Mouse (Mus musculus) megakaryocyte-erythroid progenitor cell, adult 5 weeks (primary cell): ENCODE data around the gene Yju2. TPM values are rescaled to one million over a fixed set of nuclear protein-coding genes. Genes with fewer than 3 reads are reported as not detected.

ENCODE experiments used
- polyA plus RNA-seq: library from polyadenylated mRNA; stranded (reverse); fragments of >175 nt; gene quantifications from 2 replicates; pipeline ENCODE4 v1.2.3, GENCODE M21; 2012

Gene Yju2
- 33.2 and 44.4 TPM in 2 replicates for polyA plus RNA-seq

GRCm38 (mm10) chr17:55958918-55959728 is at the start of gene Yju2:
Yju2 (plus strand) TSS chr17:55959099.

GRCm38 (mm10) chr17:55949400-55949799 is 9.5 kb upstream of the Yju2 start, which contains the start of gene Zfp119b:
Zfp119b (minus strand) TSS chr17:55949500.

GRCm38 (mm10) chr17:55952447-55953027 is 6.4 kb upstream of the Yju2 start, which contains the start of gene Ebi3:
Ebi3 (plus strand) TSS chr17:55952640.

GRCm38 (mm10) chr17:55969966-55970891 is 11.3 kb downstream of the Yju2 start, which contains the start of gene Shd:
Shd (plus strand) TSS chr17:55970467.

GRCm38 (mm10) chr17:55986030-55986961 is 27.4 kb downstream of the Yju2 start, which contains the start of gene Fsd1:
Fsd1 (plus strand) TSS chr17:55986509.

GRCm38 (mm10) chr17:56005415-56006061 is 46.6 kb downstream of the Yju2 start, which contains the start of the genes Stap2 and Mpnd:
Stap2 (minus strand) TSS chr17:56005584.
Mpnd (plus strand) TSS chr17:56005711.

Other genes with a start within 250 kb of the Yju2 start
- 1.8 and 2.0 TPM in 2 replicates for gene Pot1b, start 246.5 kb upstream of the Yju2 start, polyA plus RNA-seq
- gene Adgre4, start 209.1 kb upstream of the Yju2 start, polyA plus RNA-seq = 0.02 and 0.04 TPM in 2 replicates
- 0.62 and 0.73 TPM in 2 replicates for gene Zfp119a, start 80.2 kb upstream of the Yju2 start, polyA plus RNA-seq
- gene Zfp959, start 67.0 kb upstream of the Yju2 start, polyA plus RNA-seq = 2.9 and 3.5 TPM in 2 replicates
- gene Zfp119b, start 9.6 kb upstream of the Yju2 start, polyA plus RNA-seq = 0.31 and 0.32 TPM in 2 replicates
- 52.3 and 76.6 TPM in 2 replicates for gene Ebi3, start 6.5 kb upstream of the Yju2 start, polyA plus RNA-seq
- 2.6 and 6.5 TPM in 2 replicates for gene Shd, start 11.4 kb downstream of the Yju2 start, polyA plus RNA-seq
- gene Fsd1, start 27.4 kb downstream of the Yju2 start, polyA plus RNA-seq = 0.13 TPM in 1 of 2 replicates, not detected in the other
- 0.18 and 0.47 TPM in 2 replicates for gene Stap2, start 46.5 kb downstream of the Yju2 start, polyA plus RNA-seq
- gene Mpnd, start 46.6 kb downstream of the Yju2 start, polyA plus RNA-seq = 73.3 and 76.8 TPM in 2 replicates
- gene Sh3gl1, start 77.5 kb downstream of the Yju2 start, polyA plus RNA-seq = 88.5 and 88.9 TPM in 2 replicates
- gene Chaf1a, start 81.3 kb downstream of the Yju2 start, polyA plus RNA-seq = 52.5 and 116 TPM in 2 replicates
- gene Ubxn6, start 115.9 kb downstream of the Yju2 start, polyA plus RNA-seq = 44.5 and 52.3 TPM in 2 replicates
- 200 and 292 TPM in 2 replicates for gene Hdgfl2, start 120.5 kb downstream of the Yju2 start, polyA plus RNA-seq
- 0.02 TPM in 1 of 2 replicates, not detected in the other for gene Plin4, start 150.7 kb downstream of the Yju2 start, polyA plus RNA-seq
- gene Plin5, start 158.5 kb downstream of the Yju2 start, polyA plus RNA-seq = not detected in 2 replicates
- 42.7 and 91.2 TPM in 2 replicates for gene Lrg1, start 162.9 kb downstream of the Yju2 start, polyA plus RNA-seq
- gene Sema6b, start 181.2 kb downstream of the Yju2 start, polyA plus RNA-seq = 14.5 and 22.4 TPM in 2 replicates
- gene Tnfaip8l1, start 203.4 kb downstream of the Yju2 start, polyA plus RNA-seq = 0.96 and 1.1 TPM in 2 replicates
- 46.7 and 52.3 TPM in 2 replicates for gene Mydgf, start 224.8 kb downstream of the Yju2 start, polyA plus RNA-seq